Mouse (Mus musculus) gonadal fat pad, adult 2 months (tissue): ENCODE data around the gene Ankrd45. TPM values are rescaled to one million over a fixed set of nuclear protein-coding genes. Genes with fewer than 3 reads are reported as not detected.
A peak's percentile ranks its signal among the peaks of the same experiment; 100 is the strongest.
"Not testable (repeated sequence)": the region's sequence is repeated elsewhere in the genome, so short reads cannot be mapped to it uniquely, and the experiment has no call there.

Experiments
- DNase-seq: peaks from one replicate; pipeline ENCODE4 v3.0.0-alpha.2; 2012; ENCODE audit warnings: low read depth
- polyA plus RNA-seq: library from polyadenylated mRNA; depleted of rRNA; stranded (reverse); fragments of >200 nt; gene quantifications from 2 replicates; pipeline ENCODE4 v1.2.3, GENCODE M21; 2012; rRNA removed

The Ankrd45 gene
- 0.19 and 0.48 TPM in 2 replicates for polyA plus RNA-seq

DNA sequence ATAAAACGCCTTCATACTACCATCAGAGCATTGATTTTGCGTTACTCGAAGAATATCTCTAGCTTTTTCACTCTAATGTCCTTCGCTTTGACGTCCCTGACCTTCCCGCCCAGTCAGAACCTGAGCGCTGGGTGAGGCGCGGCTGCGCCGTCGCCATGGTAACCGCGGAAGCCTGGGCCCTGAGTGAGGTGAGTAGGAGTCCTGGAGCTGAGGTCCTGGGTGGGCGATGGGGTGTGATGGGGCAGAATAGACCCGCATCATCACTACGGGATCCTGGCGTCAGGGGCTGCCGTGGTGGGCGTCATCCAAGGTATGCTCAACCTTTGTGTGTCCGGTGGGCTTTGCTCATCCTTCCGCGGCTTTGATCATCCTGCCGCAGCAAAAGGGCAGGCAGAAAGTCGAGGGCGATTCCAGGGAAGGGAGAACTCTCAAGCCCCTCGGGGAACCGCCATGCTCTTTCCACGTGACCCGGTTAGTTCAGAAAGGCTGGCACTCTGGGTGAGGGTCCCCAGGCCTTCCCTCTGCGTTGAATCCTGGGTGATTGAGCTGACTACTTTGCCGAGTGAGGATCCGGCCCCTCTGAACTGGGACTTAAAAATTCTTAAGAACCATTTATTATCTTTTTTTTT is at the start of gene Ankrd45:
Gene Ankrd45 (plus strand): TSS at position 161 of the 629 bp plus-strand sequence.
- DNase-seq: no peak

- no peak for DNase-seq
Measured at GRCm38 (mm10) chr1:161099721-161100405, 42.6 kb upstream of the Ankrd45 start.

- peak; percentile 14 for DNase-seq
Measured at GRCm38 (mm10) chr1:161103842-161104241, 38.6 kb upstream of the Ankrd45 start.

DNA sequence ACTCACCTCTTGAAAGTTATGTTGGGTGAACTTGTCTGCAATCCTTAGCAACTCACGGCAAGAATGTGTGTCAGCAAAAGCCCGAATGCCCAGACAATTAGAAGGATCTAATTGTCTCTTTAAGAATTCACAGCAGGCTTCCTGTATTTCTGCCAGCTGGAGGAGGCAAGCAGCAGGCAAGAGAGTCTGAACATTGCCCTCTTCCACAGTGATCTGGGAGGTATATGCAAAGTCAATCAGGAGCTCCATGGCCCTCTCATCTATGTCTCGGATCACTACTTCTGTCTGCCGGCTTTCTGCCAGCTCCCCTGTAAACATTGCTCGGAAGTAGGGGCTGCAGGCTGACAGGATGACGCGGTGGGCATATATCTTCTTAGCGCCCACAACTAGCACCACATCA is 33.3 kb upstream of the Ankrd45 start:
- no peak for DNase-seq

DNA sequence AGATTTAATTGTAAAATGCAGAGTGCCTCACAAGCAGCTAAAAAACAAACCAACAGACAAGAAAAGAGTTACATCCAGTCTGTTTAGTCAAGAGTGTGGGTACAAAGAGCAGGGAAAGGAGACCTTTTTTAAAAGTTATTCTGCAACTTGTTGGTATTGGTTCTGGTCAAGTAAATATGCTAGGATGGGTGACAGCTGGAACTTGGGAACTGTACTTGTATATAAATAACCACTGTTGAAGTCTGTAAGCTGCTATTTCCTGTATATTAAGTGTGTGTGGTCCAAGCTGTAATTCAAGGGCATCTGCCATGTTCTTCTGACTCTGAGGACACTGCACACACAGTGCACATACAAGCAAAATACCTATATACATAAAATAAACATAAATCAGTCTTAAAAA is 27.9 kb upstream of the Ankrd45 start:
- no peak for DNase-seq

DNA sequence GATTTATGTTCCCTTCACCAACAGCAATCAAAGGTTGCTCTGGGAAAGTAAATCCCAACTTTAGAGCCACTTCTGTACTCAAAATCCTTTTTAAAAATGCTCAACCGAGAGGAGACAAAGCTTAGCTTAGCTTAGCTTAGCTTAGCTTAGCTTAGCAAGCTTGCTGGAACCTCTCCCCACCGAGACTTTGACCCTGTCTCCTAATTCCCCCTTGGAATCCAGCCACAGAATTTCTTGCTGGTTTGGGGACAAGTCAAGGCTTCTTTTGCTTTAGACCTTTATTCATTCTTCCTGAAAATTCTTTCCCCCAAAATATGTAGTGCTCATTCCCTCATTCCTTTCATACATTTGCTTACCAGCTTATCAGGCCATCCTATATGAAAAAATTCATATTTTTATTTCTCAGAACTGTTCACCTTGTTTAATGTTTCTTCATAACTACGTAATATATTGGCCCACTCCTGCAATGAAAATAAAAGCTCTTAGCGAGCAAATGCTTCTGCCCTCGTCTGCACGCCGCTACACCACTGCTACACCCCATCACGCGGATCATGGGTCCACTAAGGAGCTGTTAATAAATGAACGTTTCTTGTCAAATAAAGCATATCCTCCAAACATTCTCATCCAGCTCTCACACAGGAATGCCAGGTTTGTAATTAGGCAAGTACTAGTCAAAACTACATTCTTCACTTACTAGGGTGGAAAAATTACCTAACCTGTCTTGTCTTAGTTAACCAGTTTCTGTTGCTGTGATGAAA is 19.7 kb upstream of the Ankrd45 start:
- no peak for DNase-seq

DNA sequence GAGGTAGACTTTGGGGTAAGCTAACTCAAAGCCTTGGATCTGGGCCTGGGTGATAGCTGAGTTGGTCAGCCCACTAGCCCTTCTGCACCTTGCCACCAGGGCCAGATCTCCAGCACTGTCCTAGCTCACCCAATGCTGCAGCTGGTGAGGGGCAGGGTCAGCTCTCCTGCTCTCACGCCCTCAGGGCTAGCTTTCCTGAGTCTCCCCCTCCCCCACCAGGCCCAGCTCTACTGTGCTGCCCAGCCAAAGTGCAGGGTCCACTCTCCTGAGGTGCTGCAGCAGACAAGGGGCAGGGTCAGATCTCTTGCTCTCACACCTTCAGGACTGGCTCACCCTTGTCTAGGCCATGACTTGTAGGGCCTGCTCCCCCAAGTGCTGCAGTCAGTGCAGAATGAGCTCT is 16.0 kb upstream of the Ankrd45 start:
- DNase-seq: no peak

DNA sequence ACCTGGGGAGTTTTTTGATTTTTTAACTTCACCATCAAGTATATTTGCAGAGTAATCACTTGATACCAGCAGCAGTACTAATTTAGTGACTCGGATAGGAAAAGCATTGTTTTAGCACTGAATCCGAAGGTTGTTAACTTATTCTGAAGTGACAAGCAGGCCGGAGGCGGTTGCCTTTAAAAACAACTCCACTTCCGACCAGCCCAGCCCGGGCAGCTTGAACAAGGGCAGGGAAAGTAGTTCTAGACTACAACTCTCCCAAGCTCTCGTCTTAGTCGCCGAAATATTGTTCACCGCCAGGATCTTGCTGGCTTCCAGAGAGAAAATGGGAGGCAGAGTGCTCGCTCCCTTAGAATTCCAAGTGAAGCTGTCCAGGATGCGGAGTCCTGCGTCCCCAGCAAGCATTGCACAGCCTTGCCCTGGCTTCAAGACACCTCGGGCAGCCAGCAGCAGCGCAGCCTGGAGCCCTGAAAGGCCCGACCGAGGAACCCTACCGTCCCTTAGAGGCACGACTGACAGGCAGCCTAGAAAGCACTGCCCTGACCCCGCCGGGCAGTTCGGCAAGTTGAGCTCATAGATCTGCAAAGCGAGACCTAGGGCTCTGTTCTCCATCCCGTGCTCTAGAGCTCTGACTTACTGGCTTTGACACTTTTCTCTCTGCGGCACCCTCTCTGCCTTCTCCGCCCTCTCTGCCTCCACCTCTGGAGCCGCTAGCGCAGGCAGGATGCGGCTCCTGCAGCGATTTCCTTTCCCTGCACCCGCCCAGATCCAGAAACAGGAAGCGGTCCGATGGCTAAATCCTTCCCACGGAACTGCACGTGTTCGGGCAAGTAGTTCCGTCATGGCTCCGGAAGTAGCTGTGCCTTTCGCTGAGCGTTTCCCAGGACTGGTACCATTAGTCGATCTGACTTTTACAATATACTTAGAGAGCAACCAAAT is 11.5 kb upstream of the Ankrd45 start, which contains the start of gene Klhl20:
Gene Klhl20 (minus strand): TSS at position 786 of the 939 bp plus-strand sequence.
- peak; percentile 69 for DNase-seq

DNA sequence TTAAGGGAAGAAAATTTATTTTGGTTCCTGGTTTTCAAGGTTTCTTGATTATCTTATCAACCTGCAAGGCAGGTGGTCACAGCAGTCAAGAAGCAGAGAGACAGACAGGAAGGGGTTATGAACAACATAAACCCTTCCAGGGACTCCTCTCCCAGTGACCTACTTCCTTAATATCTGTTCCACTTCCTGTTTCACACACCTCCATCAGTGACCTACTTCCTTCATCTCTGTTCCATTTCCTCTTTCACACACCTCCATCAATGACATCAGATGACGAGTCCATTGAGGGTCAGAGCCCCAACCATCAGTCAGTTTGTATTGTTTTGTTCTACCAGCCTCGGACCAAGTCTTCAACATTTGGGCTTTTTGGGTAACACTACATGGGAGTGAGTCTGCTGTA is 3.0 kb upstream of the Ankrd45 start:
- no peak for DNase-seq

DNA sequence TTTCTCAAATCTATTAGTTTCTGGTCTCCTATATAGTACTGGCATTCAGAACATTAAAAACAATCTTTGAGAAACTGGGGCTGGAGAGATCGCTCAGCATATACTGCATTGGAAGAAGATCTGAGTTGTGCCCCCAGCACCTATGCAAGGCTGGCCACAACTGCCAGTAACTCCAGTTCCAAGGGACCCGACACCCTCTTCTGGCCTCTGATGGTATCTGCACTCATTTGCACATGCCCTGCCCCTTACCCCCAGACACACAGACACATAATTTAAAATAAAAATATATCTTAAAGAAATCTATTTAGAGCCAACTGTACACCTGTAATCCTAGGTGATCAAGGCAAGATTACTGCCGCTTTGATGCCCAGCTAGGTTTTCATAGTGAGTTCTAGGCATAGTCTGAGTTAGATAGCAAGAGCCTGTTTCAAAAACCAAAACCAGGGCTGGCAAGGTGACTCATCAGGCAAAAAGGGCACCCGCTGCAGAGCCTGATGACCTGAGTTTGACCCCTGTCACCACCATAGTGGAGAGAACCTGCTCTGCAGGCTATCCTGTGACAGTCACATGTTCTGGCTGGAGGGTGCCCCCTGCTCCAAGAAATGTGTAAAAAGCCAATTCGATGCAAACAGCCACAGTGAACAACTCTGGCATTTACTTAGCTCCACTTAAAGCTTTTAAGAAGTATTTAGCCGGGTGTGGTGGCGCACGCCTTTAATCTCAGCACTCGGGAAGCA is 2.3 kb upstream of the Ankrd45 start:
- DNase-seq: no peak

- no peak for DNase-seq
Measured at GRCm38 (mm10) chr1:161143216-161143615, 725 bp downstream of the Ankrd45 start.

GRCm38 (mm10) chr1:161145611-161146010 is 3.1 kb downstream of the Ankrd45 start:
- not testable (repeated sequence) for DNase-seq

DNA sequence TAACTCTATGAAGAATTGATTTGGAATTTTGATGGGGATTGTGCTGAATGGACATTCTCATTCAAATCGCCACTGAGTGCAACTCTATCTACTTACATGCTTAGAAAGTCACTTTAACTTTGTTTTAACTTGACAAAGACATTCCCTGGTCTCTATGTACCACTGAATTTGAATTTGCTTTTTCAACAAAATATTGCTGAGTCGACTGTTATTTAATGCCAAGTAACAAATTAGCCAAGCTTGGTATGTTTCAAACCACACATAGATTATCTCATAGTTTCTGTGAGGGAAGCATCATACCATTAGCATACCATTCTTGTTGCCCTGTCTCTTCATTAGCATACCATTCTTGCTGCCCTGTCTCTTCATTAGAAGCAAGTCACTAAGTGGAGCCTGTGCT is 5.4 kb downstream of the Ankrd45 start:
- DNase-seq: no peak

DNA sequence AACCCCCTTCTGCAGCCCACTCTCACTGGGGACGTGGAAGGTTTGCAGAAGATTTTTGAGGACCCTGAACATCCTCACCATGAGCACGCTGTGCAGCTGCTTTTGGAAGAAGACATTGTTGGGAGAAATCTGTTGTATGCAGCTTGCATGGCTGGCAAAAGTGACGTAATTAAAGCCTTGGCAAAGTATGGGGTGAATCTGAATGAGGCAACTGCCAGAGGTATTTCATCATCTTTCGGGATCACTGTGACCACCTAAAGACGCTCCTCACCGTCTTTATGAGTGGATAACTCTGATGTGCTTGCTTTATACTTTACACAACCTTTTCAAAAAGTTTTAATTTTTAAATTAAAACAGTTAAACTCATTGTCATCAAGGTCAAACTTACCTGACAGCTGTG is 8.6 kb downstream of the Ankrd45 start:
- no peak for DNase-seq

DNA sequence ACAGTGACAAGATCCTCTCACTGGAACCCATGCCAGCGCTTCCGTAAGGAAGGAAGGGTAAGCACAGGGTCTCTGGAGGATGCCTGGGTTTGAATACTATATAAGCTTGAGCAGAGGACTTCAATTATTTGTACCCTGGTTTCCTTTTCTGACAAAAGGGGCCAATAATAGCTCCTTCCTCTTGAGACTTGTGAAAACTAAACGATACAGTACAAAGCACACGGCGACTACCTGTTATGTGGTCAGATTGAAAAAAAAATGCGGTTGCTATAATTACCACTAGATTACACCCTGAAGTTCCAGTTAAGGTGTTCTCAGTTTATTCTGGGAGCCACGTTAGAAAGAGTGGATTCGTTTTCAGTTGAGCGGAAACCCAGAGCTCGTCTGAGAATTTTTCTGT is 14.1 kb downstream of the Ankrd45 start:
- no peak for DNase-seq

DNA sequence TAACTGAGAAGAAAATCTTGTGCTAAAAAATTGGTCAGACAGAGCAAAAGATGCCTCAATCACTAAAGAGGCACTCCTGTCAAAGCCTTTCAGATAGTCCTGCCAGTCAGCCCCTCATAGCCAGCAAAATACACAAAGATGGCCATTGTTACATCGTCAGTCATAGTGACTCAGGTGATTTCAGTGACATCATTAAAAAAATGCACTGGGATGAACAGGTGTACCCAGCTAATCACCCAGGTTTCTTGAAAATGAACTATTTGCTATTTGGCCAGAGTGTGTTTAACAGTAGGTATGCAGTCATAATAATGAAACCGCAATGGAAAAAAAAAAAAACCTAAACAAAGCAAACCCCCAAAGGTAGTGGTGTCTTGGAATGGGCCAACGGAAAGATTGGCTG is 16.7 kb downstream of the Ankrd45 start, which contains the start of gene Tex50:
Gene Tex50 (minus strand): TSS at position 101 of the 400 bp plus-strand sequence.
- DNase-seq: no peak

GRCm38 (mm10) chr1:161160266-161160665 is 17.8 kb downstream of the Ankrd45 start:
- no peak for DNase-seq

DNA sequence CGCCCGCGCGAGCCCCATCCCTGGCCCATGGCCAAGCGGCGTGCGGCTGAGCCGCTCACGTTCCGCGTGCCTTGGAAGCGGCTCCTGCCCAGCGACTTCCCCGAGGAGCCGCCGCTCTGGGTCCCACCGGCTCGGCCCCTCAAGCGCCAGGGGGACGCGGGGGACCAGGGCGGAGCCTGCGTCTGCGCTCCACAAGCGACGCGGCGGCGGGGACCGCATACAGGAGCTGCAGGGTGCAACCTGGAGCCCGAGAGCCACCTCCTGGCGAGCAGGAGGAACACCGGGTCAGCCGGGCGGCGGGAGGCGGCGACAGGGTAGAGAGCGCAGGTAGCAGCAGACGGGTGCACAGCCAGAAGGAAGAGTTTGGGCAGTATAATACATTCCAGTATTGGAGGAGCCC is 28.2 kb downstream of the Ankrd45 start:
- no peak for DNase-seq

GRCm38 (mm10) chr1:161180674-161181073 is 38.2 kb downstream of the Ankrd45 start:
- no peak for DNase-seq

- DNase-seq: no peak
Measured at GRCm38 (mm10) chr1:161182386-161182785, 39.9 kb downstream of the Ankrd45 start.

- no peak for DNase-seq
Measured at GRCm38 (mm10) chr1:161183677-161184076, 41.2 kb downstream of the Ankrd45 start.
